Mouse (Mus musculus) left cerebral cortex, adult 8-10 months (tissue): Measurements from ENCODE around the gene Chrm3. TPM values are rescaled to one million over a fixed set of nuclear protein-coding genes. Genes with fewer than 3 reads are reported as not detected.
A peak's percentile ranks its signal among the peaks of the same experiment; 100 is the strongest.
"Not testable (repeated sequence)": the region's sequence is repeated elsewhere in the genome, so short reads cannot be mapped to it uniquely, and the experiment has no call there.

Experiments
- DNase-seq, 2 experiments: peaks; one replicate each; pipeline ENCODE4 v3.0.0; 2022; ENCODE audit warnings: low spot score in 2 of 2
- total RNA-seq, 4 experiments: library from RNA; stranded (reverse); gene quantifications; 2 replicates each; pipeline ENCODE4 v1.2.4; 2022

Chrm3 gene
- total RNA-seq = 10 to 100 TPM; 50.1 to 53.3 (median 52.8) TPM

DNA sequence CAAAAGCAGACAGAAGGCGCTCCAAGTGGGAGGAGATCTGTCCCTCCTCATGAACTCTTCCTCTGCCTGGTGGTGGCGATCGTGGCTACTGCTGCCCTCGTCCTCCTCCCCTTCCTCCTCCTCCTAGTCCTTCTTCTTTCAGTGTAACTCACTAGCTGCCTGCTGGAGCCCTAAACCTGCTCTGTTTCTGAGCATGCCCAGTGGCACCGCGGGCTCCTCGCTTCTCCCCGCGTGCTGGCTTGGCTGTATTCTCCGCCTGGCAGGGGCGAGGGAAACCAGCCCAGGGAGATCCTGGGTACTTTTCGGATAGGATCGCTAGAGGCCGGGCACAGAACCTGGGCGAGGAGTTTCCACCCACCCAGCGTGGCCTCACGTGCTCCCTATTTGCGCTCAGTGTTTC, at the start of gene Chrm3:
Chrm3 (minus strand) TSS at position 71 of the 400 bp plus-strand sequence.
- peak; percentile 53 to 58 for DNase-seq

DNA sequence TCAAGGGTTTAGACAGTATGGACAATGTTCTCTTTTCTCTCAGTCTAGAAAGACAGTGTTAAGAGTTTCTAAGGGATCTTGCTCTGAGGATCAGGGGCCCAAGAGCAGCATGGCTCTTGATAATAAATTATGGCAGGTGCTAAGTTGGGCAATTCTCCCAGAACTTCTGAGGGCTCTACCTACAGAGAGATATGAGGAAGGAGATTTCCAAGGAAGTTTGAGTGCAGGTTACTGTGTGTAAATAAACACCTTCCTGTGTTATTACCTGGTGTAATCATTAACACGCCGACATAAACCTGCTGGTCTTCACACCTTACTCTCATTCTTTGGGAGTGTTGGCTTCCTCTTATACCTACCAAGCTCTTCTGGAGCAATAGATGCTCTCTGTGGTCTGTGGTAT, 33.7 kb upstream of the Chrm3 start:
- no peak for DNase-seq

DNA sequence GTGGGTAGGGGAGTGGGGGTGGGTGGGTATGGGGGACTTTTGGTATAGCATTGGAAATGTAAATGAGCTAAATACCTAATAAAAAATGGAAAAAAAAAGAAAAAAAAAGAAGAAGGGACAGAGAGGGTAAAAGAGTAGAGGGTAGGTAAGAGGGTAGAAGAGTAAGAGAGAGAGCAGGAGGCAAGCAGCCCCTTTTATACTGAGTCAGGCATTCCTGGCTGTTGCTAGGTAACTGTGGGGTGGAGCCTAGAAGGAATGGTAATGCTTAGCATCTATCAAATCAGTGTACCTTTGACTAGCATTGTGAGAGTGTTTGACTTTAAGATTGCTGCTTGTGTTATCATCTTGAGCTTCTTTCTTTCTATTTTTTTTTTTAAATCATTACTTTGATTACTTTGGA, 14.8 kb upstream of the Chrm3 start:
- DNase-seq = not testable (repeated sequence)

GRCm38 (mm10) chr13:10360199-10360694, 400 bp downstream of the Chrm3 start:
- peak; percentile 14 to 19 for DNase-seq

GRCm38 (mm10) chr13:10359516-10360198, 990 bp downstream of the Chrm3 start:
- peak in 1 of 2 experiments; percentile 42 for DNase-seq

DNA sequence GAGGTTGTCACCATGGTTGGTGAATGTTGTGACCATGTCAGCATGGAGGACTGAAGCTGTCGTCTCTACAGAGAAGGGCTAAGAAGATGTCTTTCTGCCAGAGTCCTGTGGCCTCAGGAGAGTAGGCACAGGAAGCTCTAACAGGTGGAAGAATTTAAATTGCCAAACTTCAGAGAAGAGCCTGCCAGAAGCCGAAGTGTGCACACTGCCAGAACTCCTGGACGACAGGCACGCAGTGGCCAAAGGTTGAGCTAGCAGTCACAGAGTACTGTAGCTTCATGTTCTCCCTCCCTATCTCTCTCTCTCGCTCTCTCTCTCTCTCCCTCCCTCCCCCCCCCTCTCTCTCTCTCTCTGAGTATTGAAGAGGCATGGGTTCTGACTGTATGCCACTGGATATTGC, 4.9 kb downstream of the Chrm3 start:
- no peak for DNase-seq

DNA sequence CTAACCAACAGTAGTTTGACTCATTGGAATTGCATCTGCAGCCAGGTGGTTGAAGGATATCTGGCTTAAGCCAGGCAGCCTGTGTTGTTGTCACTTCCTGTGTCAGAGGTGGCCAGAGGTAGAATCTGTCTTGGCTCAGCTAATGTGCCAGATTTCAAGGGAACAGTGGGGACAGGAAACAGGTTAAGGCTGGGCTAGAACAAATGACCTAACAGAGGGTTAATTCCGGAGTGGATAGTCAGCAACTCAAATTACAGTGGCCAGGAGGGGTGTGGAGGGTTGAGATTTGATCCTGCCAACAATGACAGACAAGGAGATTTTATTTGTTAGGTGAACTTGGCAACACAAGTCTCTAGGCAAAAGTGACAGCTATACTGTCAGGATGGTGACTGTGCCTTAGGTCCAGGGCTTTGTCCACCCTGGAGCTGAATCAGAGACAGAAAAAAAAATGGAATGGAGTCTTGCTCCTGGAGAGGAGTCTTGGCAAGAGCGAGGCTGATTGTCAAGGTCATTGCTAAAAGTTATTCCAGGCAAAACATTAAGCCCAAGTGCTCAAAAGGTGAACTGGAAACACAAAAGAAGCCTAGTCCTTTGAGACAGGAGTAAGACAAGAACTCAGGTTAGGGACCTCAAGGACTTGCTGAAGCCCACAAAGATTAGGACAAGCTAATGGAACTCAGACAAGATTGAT, 5.6 kb downstream of the Chrm3 start:
- DNase-seq = no peak

DNA sequence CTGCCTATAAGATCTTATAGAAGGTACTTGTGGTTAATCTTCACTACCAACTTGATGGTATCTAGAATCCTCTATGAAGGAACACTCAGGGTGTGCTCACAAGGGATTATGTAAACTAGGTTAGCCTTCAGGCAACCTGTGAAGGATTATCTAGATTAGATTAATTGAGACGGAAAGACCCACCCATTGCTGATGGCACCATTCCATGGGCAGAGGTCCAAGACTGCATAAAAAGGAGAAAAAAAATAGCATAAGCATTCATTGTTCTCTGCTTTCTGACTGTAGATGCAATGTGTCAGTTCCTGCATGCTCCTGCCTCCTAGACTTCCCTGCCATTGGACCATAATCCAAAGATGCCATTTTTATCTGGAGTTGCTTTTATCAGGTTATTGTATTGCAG, 8.5 kb downstream of the Chrm3 start:
- DNase-seq = no peak

DNA sequence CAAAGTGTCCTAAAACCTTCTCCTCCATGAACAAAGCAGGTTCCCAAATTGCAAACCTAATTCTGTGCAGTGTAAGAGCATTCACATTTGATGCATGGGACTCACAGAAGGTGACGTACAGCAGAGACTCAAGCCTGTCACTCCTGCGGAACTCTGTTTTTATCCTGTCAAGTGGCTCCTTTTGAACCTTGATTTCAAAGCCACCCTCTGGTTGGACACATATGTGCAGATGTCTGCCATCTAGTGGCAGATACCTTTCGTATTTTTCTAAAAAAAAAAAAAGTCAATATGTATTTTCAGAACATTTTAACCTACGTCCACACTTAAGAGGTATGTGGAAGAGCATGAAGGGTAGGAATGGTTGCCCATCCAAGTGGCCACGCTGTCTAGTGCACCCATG, 16.3 kb downstream of the Chrm3 start:
- no peak for DNase-seq

GRCm38 (mm10) chr13:10335558-10335957, 25.1 kb downstream of the Chrm3 start:
- no peak for DNase-seq

- no peak for DNase-seq
Measured at GRCm38 (mm10) chr13:10332762-10333161, 27.9 kb downstream of the Chrm3 start.

DNA sequence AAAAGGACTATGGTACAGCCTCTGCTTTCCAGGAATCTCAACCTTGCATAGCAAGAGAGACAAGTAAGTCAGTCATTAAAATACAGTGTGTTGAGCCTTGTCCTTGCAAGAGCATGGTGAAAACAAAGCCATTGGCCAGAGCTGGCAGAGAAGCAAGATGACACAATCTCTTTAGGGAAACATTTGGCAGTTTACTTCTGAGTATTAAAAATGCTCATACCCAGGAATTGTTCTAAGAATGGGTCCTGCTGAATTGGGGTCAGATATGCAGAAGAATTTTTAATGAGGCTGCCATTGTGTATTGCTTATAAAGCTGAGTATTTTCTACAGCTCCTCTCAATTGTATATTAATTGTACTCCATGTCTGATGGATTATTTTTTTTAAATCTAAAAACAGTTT, 50.8 kb downstream of the Chrm3 start:
- DNase-seq = no peak

- DNase-seq = no peak
Measured at GRCm38 (mm10) chr13:10295160-10295559, 65.5 kb downstream of the Chrm3 start.

GRCm38 (mm10) chr13:10284331-10284730, 76.3 kb downstream of the Chrm3 start:
- DNase-seq = no peak

DNA sequence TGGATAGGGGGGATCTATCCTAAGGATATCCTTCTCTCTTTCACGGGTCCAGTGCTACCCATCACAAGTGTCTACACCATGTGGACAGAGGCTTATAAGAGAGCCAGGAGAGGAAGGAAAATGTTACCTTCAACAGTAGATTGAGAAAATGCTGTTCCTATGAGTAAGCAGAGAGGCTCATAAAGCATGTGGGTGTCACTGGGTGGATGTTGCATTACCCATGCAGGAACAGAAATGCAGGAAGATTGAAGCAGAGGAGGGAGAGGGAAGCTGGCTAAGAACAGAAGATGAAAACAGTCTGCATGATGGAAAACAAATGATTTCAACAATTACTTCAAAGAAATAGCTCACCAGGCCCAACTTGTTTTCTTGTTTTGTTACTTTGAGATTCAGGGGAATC, 85.7 kb downstream of the Chrm3 start:
- peak in 1 of 2 experiments; percentile 11 for DNase-seq

- no peak for DNase-seq
Measured at GRCm38 (mm10) chr13:10263784-10264183, 96.9 kb downstream of the Chrm3 start.

DNA sequence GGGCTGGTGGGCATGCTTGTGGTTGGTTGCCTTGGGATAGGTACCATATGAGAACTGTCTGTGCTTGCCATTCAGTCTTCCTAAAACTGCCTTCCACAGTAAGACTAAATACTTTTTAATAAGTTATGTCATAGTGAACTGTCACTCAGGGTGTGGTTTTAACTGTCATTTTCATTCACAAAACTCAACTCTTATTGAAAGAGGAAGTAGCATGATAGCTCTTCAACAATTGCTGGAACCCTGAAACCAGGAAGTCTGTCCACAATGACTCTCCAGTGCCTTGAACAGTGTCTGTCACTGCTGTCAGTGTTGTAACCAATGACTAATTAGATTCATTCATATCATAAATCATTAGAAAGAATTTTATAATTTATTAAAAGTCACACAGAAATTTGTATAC, 107.6 kb downstream of the Chrm3 start:
- no peak for DNase-seq

DNA sequence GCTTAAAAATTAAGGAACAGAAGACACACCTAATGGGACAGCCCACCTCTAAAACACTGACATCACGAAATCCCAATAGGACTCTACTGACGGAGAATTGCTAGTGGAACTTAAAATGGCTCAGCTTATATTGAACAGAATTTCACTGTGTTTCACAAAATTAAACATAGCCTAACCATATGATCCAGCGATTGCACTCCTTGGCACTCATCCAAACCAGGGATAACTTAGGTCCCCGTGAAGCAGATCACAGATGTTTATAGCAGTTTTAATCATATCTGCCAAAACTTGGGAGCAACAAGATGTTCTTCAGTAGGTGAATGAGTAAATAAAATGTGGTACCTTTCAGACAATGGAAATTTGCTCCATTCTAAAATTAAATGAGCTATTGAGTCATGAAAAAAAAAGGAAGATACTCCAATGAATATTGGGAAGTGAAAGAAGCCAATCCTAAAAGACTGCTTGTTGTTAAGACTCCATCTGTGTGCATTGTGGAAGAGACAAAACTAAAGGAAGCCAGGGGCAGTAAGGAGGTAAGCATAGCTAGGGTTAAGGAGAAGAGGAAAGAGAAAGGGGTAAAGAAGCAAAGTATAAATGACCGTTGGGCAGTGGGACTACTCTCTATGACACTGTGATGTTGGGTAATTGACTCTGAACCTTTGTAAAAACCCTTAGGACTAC, 109.0 kb downstream of the Chrm3 start:
- peak in 1 of 2 experiments; percentile 21 for DNase-seq

DNA sequence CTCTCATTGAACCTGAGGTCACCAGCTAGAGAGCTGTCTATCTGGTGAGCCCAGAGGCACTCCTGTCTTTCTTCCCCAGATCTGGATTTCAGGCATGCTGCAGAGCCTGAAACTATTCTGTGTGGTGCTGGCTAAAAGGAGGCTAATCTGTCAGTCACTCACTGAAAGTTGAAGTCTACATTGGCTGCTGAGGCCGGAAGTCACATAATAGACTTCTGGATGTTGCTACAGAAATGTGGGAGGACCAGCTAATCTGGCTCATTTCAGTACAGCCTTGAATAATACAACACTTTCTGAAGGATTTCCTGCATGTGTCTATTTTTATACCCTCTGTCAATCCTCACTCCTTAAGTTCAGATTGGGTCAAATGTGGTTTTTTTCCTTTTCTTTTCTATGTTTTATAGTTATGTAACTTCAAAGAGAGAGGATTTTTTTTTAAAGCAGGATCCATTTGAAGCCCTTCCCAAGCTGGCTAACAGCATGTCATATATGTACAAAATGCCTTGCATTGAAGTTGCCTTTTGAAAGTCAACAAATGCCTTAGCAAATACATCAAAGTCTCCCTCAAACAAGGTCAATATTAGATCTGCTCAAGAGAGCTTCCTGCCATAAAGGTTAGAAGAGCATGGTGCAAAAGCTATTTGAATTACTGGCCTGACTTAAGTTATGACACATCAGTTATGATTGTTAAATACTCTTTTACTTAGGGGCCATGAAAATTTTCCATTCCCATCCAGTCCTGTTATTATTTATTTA, 116.2 kb downstream of the Chrm3 start:
- no peak for DNase-seq

DNA sequence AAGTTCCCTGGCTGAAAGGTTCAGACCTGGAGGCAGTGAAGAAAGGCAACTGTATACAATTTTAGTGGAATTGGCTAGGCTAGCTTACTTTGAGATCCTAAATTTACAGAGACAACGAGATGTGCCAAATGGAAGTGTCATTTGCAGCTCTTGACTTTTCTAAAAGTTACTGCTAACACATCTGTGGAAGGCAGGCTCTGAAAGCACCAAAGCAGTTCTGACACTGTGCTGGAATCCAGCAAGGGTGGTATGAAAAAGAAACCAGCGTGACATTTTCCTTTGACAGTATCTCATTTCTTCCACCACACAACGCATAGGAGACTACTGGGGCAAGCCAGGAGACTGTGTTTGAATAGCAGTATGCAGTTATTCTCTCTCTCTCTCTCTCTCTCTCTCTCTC, 120.4 kb downstream of the Chrm3 start:
- DNase-seq = no peak

GRCm38 (mm10) chr13:10239825-10240224, 120.8 kb downstream of the Chrm3 start:
- no peak for DNase-seq

DNA sequence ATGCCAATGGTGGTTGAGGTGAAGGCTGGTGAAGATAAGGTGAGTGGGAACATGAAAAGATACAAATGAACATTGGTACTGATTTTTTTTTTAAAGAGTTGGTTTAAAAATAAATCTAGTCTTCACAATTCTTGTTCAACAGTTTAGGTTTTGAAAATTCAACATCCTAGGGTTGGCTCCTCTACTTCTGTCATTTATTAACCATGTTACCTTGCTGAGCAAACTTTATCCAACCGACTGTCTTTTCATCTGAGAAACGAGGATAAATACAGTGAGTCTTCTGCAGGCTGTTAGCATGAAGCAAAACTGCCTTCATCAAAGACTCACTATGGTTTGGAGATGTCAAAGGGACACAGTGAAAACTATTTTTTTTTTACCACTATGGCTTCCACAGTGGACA, 123.0 kb downstream of the Chrm3 start:
- DNase-seq = no peak
